Mouse (Mus musculus) cerebellum, adult 2 months (tissue): ENCODE results near the gene Hexa. TPM values are rescaled to one million over a fixed set of nuclear protein-coding genes. Genes with fewer than 3 reads are reported as not detected.

Source experiments
- DNase-seq, 2 experiments: peaks; one replicate each; pipeline ENCODE4 v3.0.0; 2021
- H3K27ac ChIP-seq: fragments of 200-500 bp; 2 replicates; pipeline ENCODE4 v1.5.1; 2012; ENCODE audit warnings: low read length, control low read depth, inconsistent platforms; ENCODE audit not compliant: insufficient read depth
- H3K27me3 ChIP-seq: fragments of 200-500 bp; 2 replicates; pipeline ENCODE4 v1.6.1; 2012; ENCODE audit warnings: inconsistent platforms, mild to moderate bottlenecking, low read length, moderate library complexity; ENCODE audit not compliant: control insufficient read depth, insufficient read depth
- H3K4me1 ChIP-seq: fragments of 200-500 bp; 2 replicates; pipeline ENCODE4 v1.6.1; 2011; ENCODE audit warnings: low read length; ENCODE audit not compliant: control insufficient read depth, insufficient read depth
- H3K4me3 ChIP-seq: fragments of 200-500 bp; replicated peaks from 2 replicates; pipeline ENCODE3; 2011; ENCODE audit warnings: mild to moderate bottlenecking, low read depth, low read length, control low read depth; ENCODE audit not compliant: insufficient read depth
- CTCF ChIP-seq: fragments of 200-500 bp; IDR thresholded peaks from 2 replicates; pipeline ENCODE4 v1.5.1; 2011; ENCODE audit warnings: low read depth, mild to moderate bottlenecking, control low read depth, low read length, moderate library complexity, borderline replicate concordance; ENCODE audit not compliant: insufficient read depth
- POLR2A ChIP-seq: fragments of 200-500 bp; IDR thresholded peaks from 2 replicates; pipeline ENCODE4 v1.6.1; 2011; ENCODE audit warnings: low read length, control low read depth, borderline replicate concordance; ENCODE audit not compliant: insufficient read depth
- WGBS: fragments of 180-500 bp; shearing (Covaris S2); methylation state at CpG from one replicate; pipeline ENCODE4 v1.1.7; 2018; 5-methylcytosine and 5-hydroxymethylcytosine counted together
- polyA plus RNA-seq: library from polyadenylated mRNA; depleted of rRNA; stranded (reverse); fragments of >200 nt; gene quantifications from 2 replicates; pipeline ENCODE4 v1.2.3, GENCODE M21; 2012; rRNA removed

Gene Hexa
- polyA plus RNA-seq, result 39.7 and 42.9 TPM in 2 replicates

- peaks cover 6% of the 10 kb centered on the region for H3K4me1 ChIP-seq
- TF ChIP-seq POLR2A (peak; percentile 78; the same call in 1 of the 2 replicates), CTCF (no peak)
- DNase-seq, result peak; percentile 83 to 84
- WGBS, result 2% methylated on average over 55 of the region's 55 CpGs
- peak within 1 kb of the TSS; percentile 82 for H3K4me3 ChIP-seq
- peak within 1 kb of the TSS; percentile 82 for H3K27ac ChIP-seq
- no peaks in the 10 kb centered on the region for H3K27me3 ChIP-seq
Measured at GRCm38 (mm10) chr9:59539441-59540137, at the start of gene Hexa, which contains the start of gene Tmem202. TSS of gene Hexa (plus strand) at chr9:59539540. TSS of gene Tmem202 (minus strand) at chr9:59539847.

- WGBS, result 70% methylated on average over 1 of the region's 1 CpGs
- Histone ChIP-seq H3K27ac (no peak overlapping the region), H3K4me1 (no peaks in the 10 kb centered on the region), H3K4me3 (no peak overlapping the region), H3K27me3 (no peaks in the 10 kb centered on the region)
- no peak for DNase-seq
- TF ChIP-seq POLR2A (no peak), CTCF (no peak)
Measured at GRCm38 (mm10) chr9:59508146-59508545, 31.2 kb upstream of the Hexa start.

- Histone ChIP-seq H3K4me1 (no peaks in the 10 kb centered on the region), H3K4me3 (no peak overlapping the region), H3K27me3 (no peaks in the 10 kb centered on the region), H3K27ac (no peak overlapping the region)
- DNase-seq, result no peak
- whole genome bisulfite sequencing, result 70% methylated on average over 4 of the region's 4 CpGs
- TF ChIP-seq POLR2A, result no peak
- no peak for TF ChIP-seq CTCF
Measured at GRCm38 (mm10) chr9:59512381-59512780, 27.0 kb upstream of the Hexa start.

GRCm38 (mm10) chr9:59515069-59515468 is 24.3 kb upstream of the Hexa start:
- no peak for DNase-seq
- TF ChIP-seq CTCF (no peak), POLR2A (no peak)
- Histone ChIP-seq H3K4me3 (no peak overlapping the region), H3K27me3 (no peaks in the 10 kb centered on the region), H3K27ac (no peak overlapping the region), H3K4me1 (no peaks in the 10 kb centered on the region)
- 79% methylated on average over 3 of the region's 3 CpGs for WGBS

- TF ChIP-seq POLR2A (no peak), CTCF (no peak)
- no peaks in the 10 kb centered on the region for H3K4me1 ChIP-seq
- H3K4me3 ChIP-seq, result no peak overlapping the region
- no peak overlapping the region for H3K27ac ChIP-seq
- DNase-seq, result no peak
- no peaks in the 10 kb centered on the region for H3K27me3 ChIP-seq
- WGBS, result 60% methylated on average over 7 of the region's 7 CpGs
Measured at GRCm38 (mm10) chr9:59517127-59517526, 22.2 kb upstream of the Hexa start.

- TF ChIP-seq CTCF (no peak), POLR2A (no peak)
- Histone ChIP-seq H3K27ac (no peak overlapping the region), H3K27me3 (no peaks in the 10 kb centered on the region), H3K4me3 (no peak overlapping the region), H3K4me1 (no peaks in the 10 kb centered on the region)
- 34% methylated on average over 5 of the region's 5 CpGs for WGBS
- peak; percentile 44 to 53 for DNase-seq
Measured at GRCm38 (mm10) chr9:59518976-59519375, 20.4 kb upstream of the Hexa start.

GRCm38 (mm10) chr9:59519396-59519795 is 19.9 kb upstream of the Hexa start:
- H3K27me3 ChIP-seq, result no peaks in the 10 kb centered on the region
- WGBS, result 88% methylated on average over 2 of the region's 2 CpGs
- no peak overlapping the region for H3K4me3 ChIP-seq
- no peak overlapping the region for H3K27ac ChIP-seq
- no peak for DNase-seq
- no peaks in the 10 kb centered on the region for H3K4me1 ChIP-seq
- TF ChIP-seq POLR2A (no peak), CTCF (no peak)

GRCm38 (mm10) chr9:59522906-59523305 is 16.4 kb upstream of the Hexa start:
- TF ChIP-seq CTCF (no peak), POLR2A (no peak)
- DNase-seq, result no peak
- 33% methylated on average over 4 of the region's 4 CpGs for WGBS
- no peaks in the 10 kb centered on the region for H3K27me3 ChIP-seq
- no peaks in the 10 kb centered on the region for H3K4me1 ChIP-seq
- H3K27ac ChIP-seq, result no peak overlapping the region
- no peak overlapping the region for H3K4me3 ChIP-seq
